In genomic region chr14:103363199-103363598, GRCm38 (mm10) we compare ENCODE assay signal across 1 mouse cellular context.
TF ChIP-seq lines count a peak whose summit lies in the region.

No protein-coding gene starts in this region.

TF ChIP-seq in MEL, 35 proteins besides CTCF, POLR2A, EP300 and RAD21 (continued from another document):
- TF ChIP-seq ELF1 (IDR thresholded peaks at IDR 0.05; ENCODE audit: low read depth, low read length) (0 out of 2 replicates have a peak, but pooled peaks have one; percentile 4), CHD2 (IDR thresholded peaks at IDR 0.05; ENCODE audit: low read length) (no peak), MAX (IDR thresholded peaks at IDR 0.05; ENCODE audit: low read length) (no peak), KAT2A (conservative IDR thresholded peaks at IDR 0.05; ENCODE audit: low read depth, low read length) (no peak), MAZ (IDR thresholded peaks at IDR 0.05; ENCODE audit: low read depth, low read length) (peak; percentile 67; the same call in 1 of the 2 replicates), JUND (IDR thresholded peaks at IDR 0.05; ENCODE audit: low read depth, low read length) (no peak), MEF2A (IDR thresholded peaks at IDR 0.05; ENCODE audit: extremely low read depth, insufficient replicate concordance, low read depth, low read length, poor library complexity, severe bottlenecking) (no peak), NRF1 (IDR thresholded peaks at IDR 0.05; ENCODE audit: insufficient read depth, low read depth, low read length, poor library complexity, severe bottlenecking) (no peak), UBTF (IDR thresholded peaks at IDR 0.05; ENCODE audit: borderline replicate concordance, insufficient read depth, low read depth, low read length) (no peak), ETS1 (IDR thresholded peaks at IDR 0.05; ENCODE audit: low read depth, low read length) (peak; percentile 48; the same call in 1 of the 2 replicates), SMC3 (IDR thresholded peaks at IDR 0.05; ENCODE audit: low read depth, low read length) (no peak), TAL1 (IDR thresholded peaks at IDR 0.05; ENCODE audit: low read length) (no peak)
